ENCODE assay signal across 12 mouse cellular contexts in the genomic region with DNA sequence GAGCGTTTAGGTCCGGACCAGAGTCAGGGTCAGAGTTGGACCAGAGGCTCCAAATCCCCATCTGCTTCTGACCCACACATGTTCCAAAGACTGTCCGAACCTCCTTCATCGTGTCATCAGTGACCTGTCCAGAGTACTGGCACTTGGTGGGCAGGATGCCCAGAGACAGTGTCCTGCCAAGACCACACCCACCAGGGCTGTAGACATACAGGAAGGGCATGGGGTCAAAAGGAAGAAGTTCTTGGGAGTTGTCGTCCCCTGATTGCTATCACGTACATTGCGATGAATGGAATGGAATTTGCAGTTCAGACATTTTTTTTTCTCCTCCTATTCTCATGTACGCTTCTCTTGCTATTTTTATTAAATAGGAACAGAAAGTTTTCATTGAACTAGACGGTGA. TPM values are rescaled to one million over a fixed set of nuclear protein-coding genes. Genes with fewer than 3 reads are reported as not detected.
DNase-seq lines count a peak whose midpoint lies in the region; ATAC-seq lines count a peak whose summit lies in the region.
"Had no signal": no experiment of that assay in that cellular context is flagged by ENCODE, and none has a peak within 500 bp of the region (broad histone marks: within the 10 kb centered on the region; RNA-seq: fewer than 3 reads in every experiment).

No protein-coding gene starts in this region.

- 58% methylated on average over 9 of the region's 9 CpGs for WGBS in lung, embryonic 16.5 days
- WGBS in forebrain, embryonic 12.5 days: 87% methylated on average over 9 of the region's 9 CpGs
- WGBS in forebrain, embryonic 13.5 days: 87% methylated on average over 9 of the region's 9 CpGs

- no peaks in the 10 kb centered on the region; the same call in 1 of the 2 replicates for H3K4me1 ChIP-seq in lung, embryonic 16.5 days (replicated peaks; ENCODE audit: control insufficient read depth, insufficient read depth, low read length)
- H3K4me1 ChIP-seq in forebrain, embryonic 12.5 days: no peaks in the 10 kb centered on the region
- H3K4me1 ChIP-seq in forebrain, embryonic 13.5 days: no peaks in the 10 kb centered on the region
- H3K4me1 ChIP-seq: embryonic facial prominence, embryonic 15.5 days; neural tube, embryonic 13.5 days had no signal

- H3K36me3 ChIP-seq in lung, embryonic 16.5 days (ENCODE audit: control insufficient read depth, insufficient read depth, low read length): no peaks in the 10 kb centered on the region
- H3K36me3 ChIP-seq in forebrain, embryonic 12.5 days (replicated peaks): no peaks in the 10 kb centered on the region
- no peaks in the 10 kb centered on the region for H3K36me3 ChIP-seq in forebrain, embryonic 13.5 days (ENCODE audit: poor library complexity, severe bottlenecking)
- H3K36me3 ChIP-seq: embryonic facial prominence, embryonic 15.5 days; neural tube, embryonic 13.5 days had no signal

- peak overlapping the region; percentile 37; the same call in 1 of the 2 replicates for H3K27ac ChIP-seq in lung, embryonic 16.5 days (ENCODE audit: low read length)
- no peak overlapping the region for H3K27ac ChIP-seq in forebrain, embryonic 12.5 days
- no peak overlapping the region for H3K27ac ChIP-seq in forebrain, embryonic 13.5 days
- H3K27ac ChIP-seq: embryonic facial prominence, embryonic 15.5 days; neural tube, embryonic 13.5 days had no signal

- peak; percentile 75 for DNase-seq in adrenal gland, adult 2 months
- peak; percentile 63 to 67 for DNase-seq in adrenal gland, postnatal 36 days
- peak; percentile 66 for DNase-seq in heart, postnatal 4 days
- DNase-seq in layer of hippocampus, postnatal 14 days (ENCODE audit: low spot score in 2 of 2): no peak
- DNase-seq: cerebellum, adult 9-11 months; thymus, postnatal 25 days had no signal

- no peaks in the 10 kb centered on the region for H3K27me3 ChIP-seq in lung, embryonic 16.5 days (ENCODE audit: control insufficient read depth, insufficient read depth, low read depth, low read length)
- no peaks in the 10 kb centered on the region for H3K27me3 ChIP-seq in forebrain, embryonic 12.5 days
- H3K27me3 ChIP-seq in forebrain, embryonic 13.5 days: no peaks in the 10 kb centered on the region
- H3K27me3 ChIP-seq: embryonic facial prominence, embryonic 15.5 days; neural tube, embryonic 13.5 days had no signal

- ATAC-seq in lung, embryonic 16.5 days (ENCODE audit: low read depth): peak; percentile 82
- no peak for ATAC-seq in forebrain, embryonic 12.5 days (ENCODE audit: low FRiP score)
- no peak for ATAC-seq in forebrain, embryonic 13.5 days

- H3K9me3 ChIP-seq in lung, embryonic 16.5 days (ENCODE audit: control insufficient read depth, low read length): no peaks in the 10 kb centered on the region
- H3K9me3 ChIP-seq in forebrain, embryonic 12.5 days: no peaks in the 10 kb centered on the region
- no peaks in the 10 kb centered on the region for H3K9me3 ChIP-seq in forebrain, embryonic 13.5 days (replicated peaks)
- H3K9me3 ChIP-seq: embryonic facial prominence, embryonic 15.5 days; megakaryocyte, embryonic 14.5 days; neural tube, embryonic 13.5 days had no signal

- H3K9ac ChIP-seq in lung, embryonic 16.5 days (ENCODE audit: low read length): no peak overlapping the region
- no peak overlapping the region for H3K9ac ChIP-seq in forebrain, embryonic 12.5 days
- H3K9ac ChIP-seq in forebrain, embryonic 13.5 days: no peak overlapping the region
- H3K9ac ChIP-seq: embryonic facial prominence, embryonic 15.5 days; neural tube, embryonic 13.5 days had no signal

- H3K4me2 ChIP-seq in lung, embryonic 16.5 days (ENCODE audit: low read depth, low read length): no peak overlapping the region
- H3K4me2 ChIP-seq in forebrain, embryonic 12.5 days: no peak overlapping the region
- H3K4me2 ChIP-seq in forebrain, embryonic 13.5 days: no peak overlapping the region
- H3K4me2 ChIP-seq: embryonic facial prominence, embryonic 15.5 days; neural tube, embryonic 13.5 days had no signal

- no peak overlapping the region for H3K4me3 ChIP-seq in lung, embryonic 16.5 days (ENCODE audit: low read length)
- no peak overlapping the region for H3K4me3 ChIP-seq in forebrain, embryonic 12.5 days (replicated peaks)
- H3K4me3 ChIP-seq in forebrain, embryonic 13.5 days: no peak overlapping the region
- H3K4me3 ChIP-seq: embryonic facial prominence, embryonic 15.5 days; megakaryocyte, embryonic 14.5 days; neural tube, embryonic 13.5 days had no signal

RNA-seq across cellular contexts. Expression of gene Srgn, which starts 2.9 kb away (rescaled TPM):
- total RNA-seq in adrenal gland, adult 2 months (2021): 10 to 100 TPM; 46.7 to 61.5 TPM
- polyA plus RNA-seq in adrenal gland, adult 2 months (2012; rRNA removed): 7.2 and 11.5 TPM in 2 replicates
- total RNA-seq in adrenal gland, postnatal 36 days (2021): 10 to 100 TPM; 40.5 to 65.4 TPM
- 10 to 100 TPM; 16.9 to 18.4 TPM for total RNA-seq in heart, postnatal 4 days (2021)
- 52.4 and 54.1 TPM in 2 replicates for polyA plus RNA-seq in lung, embryonic 16.5 days (2015; fragmentation: Nextera tagmentation; extraction: Ambion mirVana)
- polyA plus RNA-seq in forebrain, embryonic 12.5 days (2016; fragmentation: Nextera tagmentation; extraction: Ambion mirVana): 3.2 and 3.8 TPM in 2 replicates
- 5.9 and 6.0 TPM in 2 replicates for polyA plus RNA-seq in forebrain, embryonic 13.5 days (2015; fragmentation: Nextera tagmentation; extraction: Ambion mirVana)
- 10 to 100 TPM; 10.0 to 11.9 TPM for total RNA-seq in layer of hippocampus, postnatal 14 days (2021)

RNA-seq across cellular contexts. Expression of gene Vps26a, which starts 43.6 kb away (rescaled TPM):
- total RNA-seq in adrenal gland, adult 2 months (2021): 10 to 100 TPM; 54.8 to 58.8 TPM
- 3.7 and 4.4 TPM in 2 replicates for polyA plus RNA-seq in adrenal gland, adult 2 months (2012; rRNA removed)
- 10 to 100 TPM; 50.6 to 59.9 TPM for total RNA-seq in adrenal gland, postnatal 36 days (2021)
- total RNA-seq in heart, postnatal 4 days (2021): 10 to 100 TPM; 50.9 to 53.0 TPM
- polyA plus RNA-seq in lung, embryonic 16.5 days (2015; fragmentation: Nextera tagmentation; extraction: Ambion mirVana): 81.6 and 86.1 TPM in 2 replicates
- polyA plus RNA-seq in forebrain, embryonic 12.5 days (2016; fragmentation: Nextera tagmentation; extraction: Ambion mirVana): 89.7 and 95.6 TPM in 2 replicates
- 83.0 and 86.0 TPM in 2 replicates for polyA plus RNA-seq in forebrain, embryonic 13.5 days (2015; fragmentation: Nextera tagmentation; extraction: Ambion mirVana)
- 10 to 100 TPM; 40.3 to 42.2 TPM for total RNA-seq in layer of hippocampus, postnatal 14 days (2021)

RNA-seq across cellular contexts. Expression of gene Kif1bp, which starts 48.1 kb away (rescaled TPM):
- 10 to 100 TPM; 57.7 to 60.8 TPM for total RNA-seq in adrenal gland, adult 2 months (2021)
- polyA plus RNA-seq in adrenal gland, adult 2 months (2012; rRNA removed): 64.0 and 74.9 TPM in 2 replicates
- 10 to 100 TPM; 54.4 to 56.1 TPM for total RNA-seq in adrenal gland, postnatal 36 days (2021)
- 10 to 100 TPM; 31.6 to 34.5 TPM for total RNA-seq in heart, postnatal 4 days (2021)
- 32.1 and 34.8 TPM in 2 replicates for polyA plus RNA-seq in lung, embryonic 16.5 days (2015; fragmentation: Nextera tagmentation; extraction: Ambion mirVana)
- polyA plus RNA-seq in forebrain, embryonic 12.5 days (2016; fragmentation: Nextera tagmentation; extraction: Ambion mirVana): 61.1 and 61.4 TPM in 2 replicates
- 52.1 and 54.5 TPM in 2 replicates for polyA plus RNA-seq in forebrain, embryonic 13.5 days (2015; fragmentation: Nextera tagmentation; extraction: Ambion mirVana)
- 100 to 1,000 TPM; 184 to 187 TPM for total RNA-seq in layer of hippocampus, postnatal 14 days (2021)

Comparison
In these comparisons a context has a peak if more than half of its experiments do, and no peak if none do; other contexts are left out.
1. DNase-seq: peak in adrenal gland, adult 2 months (single experiment), adrenal gland, postnatal 36 days (2 of 2) and heart, postnatal 4 days (single experiment); none in layer of hippocampus, postnatal 14 days (0 of 2).